Mouse (Mus musculus) hindbrain, embryonic 15.5 days (tissue): ENCODE measurements around the gene Dlgap1. TPM values are rescaled to one million over a fixed set of nuclear protein-coding genes. Genes with fewer than 3 reads are reported as not detected.
A peak's percentile ranks its signal among the peaks of the same experiment; 100 is the strongest.

Source experiments
- ATAC-seq: fragments of 200-750 bp; cut with Nextera tagmentation; 2 replicates; pipeline ENCODE4 v1.8.0; 2017; ENCODE audit warnings: low read depth, moderate number of reproducible peaks, moderate TSS enrichment; ENCODE audit not compliant: low FRiP score
- H3K27ac ChIP-seq: fragments of 300-500 bp; sonication (generic); replicated peaks from 2 replicates; pipeline ENCODE4 v1.5.1; 2015; ENCODE audit warnings: mild to moderate bottlenecking, inconsistent platforms
- H3K27me3 ChIP-seq: fragments of 300-500 bp; sonication (generic); 2 replicates; pipeline ENCODE4 v1.6.1; 2015; ENCODE audit warnings: control low read depth, inconsistent platforms
- H3K36me3 ChIP-seq: fragments of 300-500 bp; sonication (generic); 2 replicates; pipeline ENCODE4 v1.6.1; 2015; ENCODE audit warnings: control low read depth, inconsistent platforms
- H3K4me1 ChIP-seq: fragments of 300-500 bp; sonication (generic); replicated peaks from 2 replicates; pipeline ENCODE4 v1.6.1; 2015; ENCODE audit warnings: control low read depth, inconsistent platforms
- H3K4me2 ChIP-seq: fragments of 300-500 bp; sonication (generic); 2 replicates; pipeline ENCODE4 v1.6.1; 2015; ENCODE audit warnings: moderate library complexity, mild to moderate bottlenecking, inconsistent platforms
- H3K4me3 ChIP-seq: fragments of 300-500 bp; sonication (generic); 2 replicates; pipeline ENCODE4 v1.5.1; 2015; ENCODE audit warnings: mild to moderate bottlenecking, inconsistent platforms
- H3K9ac ChIP-seq: fragments of 300-500 bp; sonication (generic); 2 replicates; pipeline ENCODE4 v1.6.1; 2015; ENCODE audit warnings: inconsistent platforms
- H3K9me3 ChIP-seq: fragments of 300-500 bp; sonication (generic); 2 replicates; pipeline ENCODE4 v1.6.1; 2016; ENCODE audit warnings: control low read depth, inconsistent platforms
- WGBS: fragments of 180-500 bp; shearing (Covaris S2); methylation state at CpG from one replicate; pipeline ENCODE4 v1.1.7; 2015; 5-methylcytosine and 5-hydroxymethylcytosine counted together
- polyA plus RNA-seq: library from polyadenylated mRNA; unstranded; fragments of >200 nt; fragmentation: Nextera tagmentation; extraction: Ambion mirVana; gene quantifications from 2 replicates; pipeline ENCODE4 v1.2.1, GENCODE M21; 2015

Dlgap1 gene
- polyA plus RNA-seq, 1 experiment from 2014 or later, result 39.5 TPM

- 90% methylated on average over 7 of the region's 7 CpGs for WGBS
- Histone ChIP-seq H3K9me3 (no peaks in the 10 kb centered on the region), H3K27me3 (no peaks in the 10 kb centered on the region), H3K4me1 (no peaks in the 10 kb centered on the region), H3K27ac (no peak overlapping the region), H3K9ac (no peak overlapping the region), H3K36me3 (no peaks in the 10 kb centered on the region), H3K4me3 (no peak overlapping the region), H3K4me2 (no peak overlapping the region)
- ATAC-seq, result no peak
These were observed 645.0 kb downstream of the Dlgap1 start for GRCm38 (mm10) chr17:70613897-70614296.

- H3K27ac ChIP-seq, result no peak overlapping the region
- no peaks in the 10 kb centered on the region for H3K27me3 ChIP-seq
- no peak overlapping the region for H3K4me2 ChIP-seq
- no peak overlapping the region for H3K9ac ChIP-seq
- H3K4me1 ChIP-seq, result no peaks in the 10 kb centered on the region
- peak; percentile 54; the same call in 1 of the 2 replicates for ATAC-seq
- no peaks in the 10 kb centered on the region for H3K36me3 ChIP-seq
- no peaks in the 10 kb centered on the region for H3K9me3 ChIP-seq
- WGBS, result 58% methylated on average over 5 of the region's 5 CpGs
- H3K4me3 ChIP-seq, result no peak overlapping the region
These were observed 645.7 kb downstream of the Dlgap1 start for GRCm38 (mm10) chr17:70614407-70615060.

DNA sequence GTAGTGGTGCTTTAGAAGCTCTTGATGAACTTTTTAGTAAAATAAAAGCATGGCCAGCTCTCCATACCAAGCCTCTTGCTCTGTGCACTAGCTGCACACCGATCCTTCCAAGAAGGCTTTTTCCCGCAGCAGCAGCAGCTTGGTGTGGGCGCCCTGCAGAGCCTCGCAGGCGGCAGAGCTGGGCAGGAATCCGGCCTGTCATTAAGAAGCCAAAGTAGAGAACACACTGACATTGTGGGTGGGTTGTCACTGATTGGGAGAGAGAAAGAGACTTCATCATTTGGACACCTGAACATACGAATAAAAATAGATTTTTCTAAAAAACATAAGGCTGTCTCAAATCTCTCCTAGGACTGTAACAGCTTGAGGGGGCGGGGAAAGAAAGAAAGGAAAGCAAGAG, 653.6 kb downstream of the Dlgap1 start:
- Histone ChIP-seq H3K36me3 (no peaks in the 10 kb centered on the region), H3K4me3 (no peak overlapping the region), H3K9ac (no peak overlapping the region), H3K4me2 (no peak overlapping the region), H3K9me3 (no peaks in the 10 kb centered on the region), H3K27me3 (no peaks in the 10 kb centered on the region), H3K4me1 (no peaks in the 10 kb centered on the region), H3K27ac (no peak overlapping the region)
- 70% methylated on average over 8 of the region's 8 CpGs for WGBS
- no peak for ATAC-seq

- H3K27ac ChIP-seq, result no peak overlapping the region
- no peaks in the 10 kb centered on the region for H3K9me3 ChIP-seq
- no peaks in the 10 kb centered on the region for H3K4me1 ChIP-seq
- no peaks in the 10 kb centered on the region for H3K36me3 ChIP-seq
- no peaks in the 10 kb centered on the region for H3K27me3 ChIP-seq
- no peak for ATAC-seq
- no peak overlapping the region for H3K4me2 ChIP-seq
- H3K9ac ChIP-seq, result no peak overlapping the region
- 92% methylated on average over 9 of the region's 9 CpGs for WGBS
- no peak overlapping the region for H3K4me3 ChIP-seq
These were observed 657.5 kb downstream of the Dlgap1 start for GRCm38 (mm10) chr17:70626396-70626795.

DNA sequence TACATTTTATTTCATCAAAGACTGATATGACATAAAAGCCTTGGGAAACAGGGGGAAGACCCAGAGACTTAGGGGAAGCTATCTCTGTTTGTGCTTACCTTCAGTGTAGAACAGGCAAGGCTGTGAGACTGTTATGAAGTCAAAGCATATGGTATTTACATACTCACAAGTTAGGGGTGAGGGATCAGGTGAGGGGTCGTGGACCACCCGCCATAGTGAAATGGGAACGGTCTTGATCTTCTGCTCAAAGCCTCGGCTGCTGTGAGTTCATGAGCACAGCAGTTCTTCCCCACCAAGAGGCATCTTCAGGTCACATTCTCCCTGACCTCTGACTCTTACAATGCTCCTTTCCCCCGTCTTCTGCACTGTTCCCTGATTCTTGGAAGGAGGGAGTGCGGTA, 658.1 kb downstream of the Dlgap1 start:
- Histone ChIP-seq H3K4me1 (no peaks in the 10 kb centered on the region), H3K4me3 (no peak overlapping the region), H3K36me3 (no peaks in the 10 kb centered on the region), H3K4me2 (no peak overlapping the region), H3K27me3 (no peaks in the 10 kb centered on the region), H3K9ac (no peak overlapping the region), H3K27ac (no peak overlapping the region), H3K9me3 (no peaks in the 10 kb centered on the region)
- WGBS, result 74% methylated on average over 6 of the region's 6 CpGs
- ATAC-seq, result no peak

DNA sequence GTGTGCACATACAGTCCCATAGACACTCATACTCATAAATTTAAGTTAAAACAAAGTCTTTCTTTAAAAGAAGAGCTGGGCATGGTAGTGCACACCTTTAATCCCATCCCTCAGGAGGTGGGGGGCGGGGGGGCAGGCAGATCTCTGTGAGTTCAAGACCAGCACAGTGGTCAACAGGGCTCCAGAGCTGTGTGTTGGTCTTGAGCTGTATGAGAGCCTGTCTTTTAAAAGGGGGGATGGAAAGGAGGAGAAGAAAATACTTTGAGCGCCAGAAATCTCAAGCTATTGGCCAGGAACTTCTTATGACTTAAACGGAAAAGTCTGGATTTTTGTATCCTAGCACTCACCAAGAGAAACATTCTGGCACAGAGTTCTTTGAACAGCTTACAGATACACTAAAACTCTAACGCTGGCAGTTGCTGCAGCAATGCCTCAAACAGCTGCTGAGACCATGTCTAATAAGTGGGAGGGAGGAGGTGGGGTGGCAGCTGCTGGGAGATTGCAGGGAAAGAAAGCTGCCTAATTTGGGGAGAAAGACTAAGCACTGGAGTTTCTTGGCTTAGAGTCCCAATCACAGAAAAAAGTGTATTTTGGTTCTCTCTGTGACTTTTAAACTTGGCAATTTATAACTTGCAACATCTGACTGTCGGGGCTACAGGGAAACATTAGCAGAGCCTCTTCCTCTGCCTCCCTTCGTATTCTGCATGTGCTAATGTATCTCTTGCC, 660.9 kb downstream of the Dlgap1 start:
- Histone ChIP-seq H3K4me2 (no peak overlapping the region), H3K36me3 (no peaks in the 10 kb centered on the region), H3K27ac (peak overlapping the region; percentile 40; the same call in 1 of the 2 replicates), H3K4me3 (no peak overlapping the region), H3K9ac (no peak overlapping the region), H3K27me3 (no peaks in the 10 kb centered on the region), H3K4me1 (no peaks in the 10 kb centered on the region), H3K9me3 (no peaks in the 10 kb centered on the region)
- 51% methylated on average over 6 of the region's 6 CpGs for WGBS
- ATAC-seq, result no peak

GRCm38 (mm10) chr17:70633181-70633944, 664.5 kb downstream of the Dlgap1 start:
- no peaks in the 10 kb centered on the region for H3K4me1 ChIP-seq
- ATAC-seq, result peak; percentile 95
- no peaks in the 10 kb centered on the region for H3K36me3 ChIP-seq
- no peak overlapping the region for H3K4me3 ChIP-seq
- no peak overlapping the region for H3K9ac ChIP-seq
- no peaks in the 10 kb centered on the region for H3K9me3 ChIP-seq
- peak overlapping the region; percentile 63; the same call in 1 of the 2 replicates for H3K27ac ChIP-seq
- peak overlapping the region; percentile 6 for H3K4me2 ChIP-seq
- WGBS, result 16% methylated on average over 9 of the region's 9 CpGs
- no peaks in the 10 kb centered on the region for H3K27me3 ChIP-seq

GRCm38 (mm10) chr17:70643211-70643610, 674.3 kb downstream of the Dlgap1 start:
- no peak for ATAC-seq
- H3K4me2 ChIP-seq, result no peak overlapping the region
- H3K4me3 ChIP-seq, result no peak overlapping the region
- H3K27me3 ChIP-seq, result no peaks in the 10 kb centered on the region
- no peaks in the 10 kb centered on the region for H3K4me1 ChIP-seq
- no peak overlapping the region for H3K9ac ChIP-seq
- H3K27ac ChIP-seq, result no peak overlapping the region
- WGBS, result 91% methylated on average over 1 of the region's 1 CpGs
- H3K9me3 ChIP-seq, result no peaks in the 10 kb centered on the region
- H3K36me3 ChIP-seq, result no peaks in the 10 kb centered on the region

- Histone ChIP-seq H3K4me2 (no peak overlapping the region), H3K4me3 (no peak overlapping the region), H3K27ac (no peak overlapping the region), H3K36me3 (no peaks in the 10 kb centered on the region), H3K9ac (no peak overlapping the region), H3K9me3 (no peaks in the 10 kb centered on the region), H3K27me3 (no peaks in the 10 kb centered on the region), H3K4me1 (no peaks in the 10 kb centered on the region)
- 33% methylated on average over 4 of the region's 4 CpGs for WGBS
- ATAC-seq, result no peak
These were observed 677.8 kb downstream of the Dlgap1 start for GRCm38 (mm10) chr17:70646641-70647040.

DNA sequence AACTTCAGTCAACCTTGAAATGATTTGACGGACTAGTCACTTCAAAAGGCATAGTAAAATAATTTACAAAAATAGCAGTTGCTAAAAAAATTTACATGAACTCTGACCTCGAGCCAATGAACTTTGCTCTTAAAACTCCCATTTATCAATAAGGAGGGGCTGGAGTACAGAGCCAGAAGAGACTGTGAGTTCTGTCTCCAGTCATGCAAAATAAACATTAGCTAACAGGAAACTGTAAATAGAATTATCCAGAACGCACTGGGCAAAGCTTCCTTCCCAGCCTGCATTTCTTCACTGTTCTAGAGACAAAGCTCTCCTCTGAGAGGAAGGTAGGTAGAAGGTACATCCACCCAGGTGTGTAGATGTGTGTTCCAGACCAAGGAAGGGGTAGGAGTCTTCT, 692.5 kb downstream of the Dlgap1 start:
- no peak overlapping the region for H3K4me2 ChIP-seq
- H3K36me3 ChIP-seq, result no peaks in the 10 kb centered on the region
- no peaks in the 10 kb centered on the region for H3K4me1 ChIP-seq
- no peak overlapping the region for H3K27ac ChIP-seq
- no peaks in the 10 kb centered on the region for H3K9me3 ChIP-seq
- no peak overlapping the region for H3K9ac ChIP-seq
- WGBS, result 88% methylated on average over 3 of the region's 3 CpGs
- no peak for ATAC-seq
- no peaks in the 10 kb centered on the region for H3K27me3 ChIP-seq
- no peak overlapping the region for H3K4me3 ChIP-seq

DNA sequence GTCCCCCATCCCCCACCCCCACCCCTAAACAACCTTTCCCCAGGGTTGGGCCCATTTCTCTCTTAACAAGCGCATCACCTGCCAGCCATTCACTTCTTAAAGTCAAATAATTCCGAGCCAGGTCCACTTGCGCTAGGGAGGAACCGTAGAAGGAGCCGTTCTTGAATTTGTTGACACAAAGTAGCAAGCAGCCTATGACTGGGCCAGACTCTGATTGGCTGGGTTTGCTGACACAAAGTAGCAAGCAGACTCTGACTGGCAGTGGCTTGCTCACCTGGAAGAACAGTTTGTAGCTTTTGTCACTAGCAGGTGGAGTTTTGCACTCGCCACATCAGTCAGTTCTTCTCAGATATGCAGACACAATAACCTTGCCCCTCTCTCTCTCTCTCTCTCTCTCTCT, 695.1 kb downstream of the Dlgap1 start:
- Histone ChIP-seq H3K4me2 (no peak overlapping the region), H3K9ac (no peak overlapping the region), H3K4me1 (no peaks in the 10 kb centered on the region), H3K27ac (no peak overlapping the region), H3K4me3 (no peak overlapping the region), H3K36me3 (no peaks in the 10 kb centered on the region), H3K27me3 (no peaks in the 10 kb centered on the region), H3K9me3 (no peaks in the 10 kb centered on the region)
- no peak for ATAC-seq
- WGBS, result 81% methylated on average over 6 of the region's 6 CpGs

GRCm38 (mm10) chr17:70664484-70665040, 695.7 kb downstream of the Dlgap1 start:
- H3K4me3 ChIP-seq, result no peak overlapping the region
- ATAC-seq, result no peak
- no peaks in the 10 kb centered on the region for H3K9me3 ChIP-seq
- no peaks in the 10 kb centered on the region for H3K36me3 ChIP-seq
- no peak overlapping the region for H3K9ac ChIP-seq
- no peaks in the 10 kb centered on the region for H3K4me1 ChIP-seq
- H3K27me3 ChIP-seq, result no peaks in the 10 kb centered on the region
- no peak overlapping the region for H3K4me2 ChIP-seq
- H3K27ac ChIP-seq, result no peak overlapping the region
